9 mouse cellular contexts compared by ENCODE assay signal in the genomic region with DNA sequence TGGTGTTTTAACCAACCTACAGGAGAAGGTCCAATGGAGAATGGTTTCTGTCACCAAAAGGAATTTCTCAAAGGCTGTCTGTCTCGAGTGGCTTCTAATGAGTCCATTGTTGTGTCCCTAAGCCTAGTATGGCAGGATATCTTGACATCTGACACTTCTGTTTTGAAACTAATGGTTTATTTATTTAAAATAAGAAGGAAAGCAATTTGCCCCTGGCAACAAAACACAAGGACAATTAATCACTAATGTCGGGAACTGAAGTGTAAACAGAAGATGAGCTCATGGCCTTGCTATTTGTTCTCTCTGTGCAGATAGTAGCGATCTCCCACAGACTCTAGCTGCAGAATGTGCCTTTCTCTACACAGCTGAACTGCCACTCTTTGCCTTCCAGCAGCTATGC. TPM values are rescaled to one million over a fixed set of nuclear protein-coding genes. Genes with fewer than 3 reads are reported as not detected.
A peak's percentile ranks its signal among the peaks of the same experiment; 100 is the strongest.
DNase-seq lines count a peak whose midpoint lies in the region; ATAC-seq lines count a peak whose summit lies in the region.
"Had no signal": no experiment of that assay in that cellular context is flagged by ENCODE, and none has a peak within 500 bp of the region (broad histone marks: within the 10 kb centered on the region; RNA-seq: fewer than 3 reads in every experiment).

No protein-coding gene starts in this region.

- no peak overlapping the region for H3K4me2 ChIP-seq in limb, embryonic 13.5 days (replicated peaks)
- no peak overlapping the region for H3K4me2 ChIP-seq in hindbrain, embryonic 15.5 days

- H3K36me3 ChIP-seq in limb, embryonic 13.5 days: no peaks in the 10 kb centered on the region
- no peaks in the 10 kb centered on the region for H3K36me3 ChIP-seq in limb, embryonic 10.5 days
- H3K36me3 ChIP-seq in hindbrain, embryonic 15.5 days: no peaks in the 10 kb centered on the region

- H3K9ac ChIP-seq in limb, embryonic 13.5 days: no peak overlapping the region
- no peak overlapping the region for H3K9ac ChIP-seq in hindbrain, embryonic 15.5 days

- 0 out of 2 replicates have a peak overlapping the region, but pooled peaks have one; percentile 11 for H3K27ac ChIP-seq in limb, embryonic 13.5 days
- no peak overlapping the region for H3K27ac ChIP-seq in limb, embryonic 10.5 days
- H3K27ac ChIP-seq in hindbrain, embryonic 15.5 days (replicated peaks): no peak overlapping the region

- no peak for ATAC-seq in limb, embryonic 13.5 days (ENCODE audit: low FRiP score, low read depth)
- 0 out of 2 replicates have a peak, but pooled peaks have one; percentile 66 for ATAC-seq in hindbrain, embryonic 15.5 days (ENCODE audit: low FRiP score, low read depth)

- no peaks in the 10 kb centered on the region for H3K27me3 ChIP-seq in limb, embryonic 13.5 days
- H3K27me3 ChIP-seq in limb, embryonic 10.5 days (ENCODE audit: low read depth, poor library complexity, severe bottlenecking): no peaks in the 10 kb centered on the region
- H3K27me3 ChIP-seq in hindbrain, embryonic 15.5 days: no peaks in the 10 kb centered on the region

- H3K4me1 ChIP-seq in limb, embryonic 13.5 days: peaks cover 32% of the 10 kb centered on the region
- H3K4me1 ChIP-seq in limb, embryonic 10.5 days: peaks cover 9% of the 10 kb centered on the region; the same call in 1 of the 2 replicates
- H3K4me1 ChIP-seq in hindbrain, embryonic 15.5 days (replicated peaks): no peaks in the 10 kb centered on the region

- WGBS in limb, embryonic 13.5 days: 16% methylated on average over 3 of the region's 3 CpGs
- WGBS in limb, embryonic 10.5 days: 14% methylated on average over 3 of the region's 3 CpGs
- WGBS in hindbrain, embryonic 15.5 days: 9% methylated on average over 3 of the region's 3 CpGs

- no peak for DNase-seq in limb, embryonic 10.5 days (ENCODE audit: low spot score)
- DNase-seq in embryo, embryonic 11 days: peak; percentile 57
- DNase-seq in lung, postnatal 36 days: peak; percentile 87
- DNase-seq in right cerebral cortex, adult 2 months (ENCODE audit: low spot score in 2 of 2): no peak
- DNase-seq in cerebellum, postnatal 4 days (ENCODE audit: low spot score in 2 of 2): no peak
- DNase-seq in thymus, postnatal 36 days: no peak
- DNase-seq: thymus, adult 2 months had no signal

- no peaks in the 10 kb centered on the region for H3K9me3 ChIP-seq in limb, embryonic 13.5 days
- no peaks in the 10 kb centered on the region for H3K9me3 ChIP-seq in limb, embryonic 10.5 days (replicated peaks)
- no peaks in the 10 kb centered on the region for H3K9me3 ChIP-seq in hindbrain, embryonic 15.5 days

- H3K4me3 ChIP-seq in limb, embryonic 13.5 days: no peak overlapping the region
- H3K4me3 ChIP-seq in limb, embryonic 10.5 days: no peak overlapping the region
- no peak overlapping the region for H3K4me3 ChIP-seq in hindbrain, embryonic 15.5 days

RNA-seq across cellular contexts. Expression of gene Rtp4, which starts 22.7 kb away (rescaled TPM):
- polyA plus RNA-seq in limb, embryonic 13.5 days (2015; fragmentation: Nextera tagmentation; extraction: Ambion mirVana): 5.1 and 6.0 TPM in 2 replicates
- 0.85 and 0.98 TPM in 2 replicates for polyA plus RNA-seq in limb, embryonic 10.5 days (2016; fragmentation: Nextera tagmentation; extraction: Ambion mirVana)
- polyA plus RNA-seq in hindbrain, embryonic 15.5 days (2015; fragmentation: Nextera tagmentation; extraction: Ambion mirVana): 4.8 and 6.0 TPM in 2 replicates

RNA-seq across cellular contexts. Expression of gene Masp1, which starts 23.2 kb away (rescaled TPM):
- 8.1 and 8.8 TPM in 2 replicates for polyA plus RNA-seq in limb, embryonic 13.5 days (2015; fragmentation: Nextera tagmentation; extraction: Ambion mirVana)
- polyA plus RNA-seq in limb, embryonic 10.5 days (2016; fragmentation: Nextera tagmentation; extraction: Ambion mirVana): 3.7 and 3.8 TPM in 2 replicates
- 25.3 and 28.4 TPM in 2 replicates for polyA plus RNA-seq in hindbrain, embryonic 15.5 days (2015; fragmentation: Nextera tagmentation; extraction: Ambion mirVana)

Comparison
In these comparisons a context has a peak if more than half of its experiments do, and no peak if none do; other contexts are left out.
1. DNase-seq: peak in embryo, embryonic 11 days (single experiment) and lung, postnatal 36 days (single experiment); none in limb, embryonic 10.5 days (single experiment), right cerebral cortex, adult 2 months (0 of 2), cerebellum, postnatal 4 days (0 of 2) and thymus, postnatal 36 days (0 of 2).